Mouse (Mus musculus): ENCODE measurements around the gene Slc43a1.

GRCm38 (mm10) chr2:84838593-84838949 is at the start of gene Slc43a1:
- TF ChIP-seq POLR2A (IDR thresholded peaks at IDR 0.05; ENCODE audit: borderline replicate concordance, control insufficient read depth, low read depth, low read length) = no peak
- no peak for TF ChIP-seq CTCF (IDR thresholded peaks at IDR 0.05; ENCODE audit: control insufficient read depth, insufficient read depth, low read length)
